Mouse (Mus musculus) forebrain, postnatal 0 days (tissue): ENCODE data around the gene Fignl1. TPM values are rescaled to one million over a fixed set of nuclear protein-coding genes. Genes with fewer than 3 reads are reported as not detected.

Experiments used
- ATAC-seq: fragments of 200-750 bp; cut with Nextera tagmentation; 2 replicates; pipeline ENCODE4 v1.8.0; 2017; ENCODE audit warnings: mild to moderate bottlenecking, moderate library complexity
- DNase-seq: peaks from one replicate; pipeline ENCODE4 v3.0.0-alpha.2; 2015
- H3K27ac ChIP-seq: fragments of 300-500 bp; sonication (generic); 2 replicates; pipeline ENCODE4 v1.5.1; 2014; ENCODE audit warnings: low read depth, mild to moderate bottlenecking, antibody characterized with exemption, low read length, moderate library complexity, mixed read lengths
- H3K27me3 ChIP-seq: fragments of 300-500 bp; sonication (generic); 2 replicates; pipeline ENCODE4 v1.6.1; 2014; ENCODE audit warnings: mild to moderate bottlenecking, low read length, mixed read lengths; ENCODE audit not compliant: insufficient read depth
- H3K36me3 ChIP-seq: fragments of 300-500 bp; sonication (generic); 2 replicates; pipeline ENCODE4 v1.6.1; 2014; ENCODE audit warnings: mild to moderate bottlenecking, moderate library complexity; ENCODE audit not compliant: insufficient read depth
- H3K4me1 ChIP-seq: fragments of 300-500 bp; sonication (generic); 2 replicates; pipeline ENCODE4 v1.6.1; 2014; ENCODE audit warnings: antibody characterized with exemption; ENCODE audit not compliant: insufficient read depth
- H3K4me2 ChIP-seq: fragments of 300-500 bp; sonication (generic); 2 replicates; pipeline ENCODE4 v1.6.1; 2014; ENCODE audit warnings: low read depth, mild to moderate bottlenecking, moderate library complexity
- H3K4me3 ChIP-seq: fragments of 300-500 bp; sonication (generic); 2 replicates; pipeline ENCODE4 v1.5.1; 2014; ENCODE audit warnings: low read depth, low read length, mixed read lengths
- H3K9ac ChIP-seq: fragments of 300-500 bp; sonication (generic); 2 replicates; pipeline ENCODE4 v1.6.1; 2014; ENCODE audit warnings: mild to moderate bottlenecking
- H3K9me3 ChIP-seq: fragments of 300-500 bp; sonication (generic); 2 replicates; pipeline ENCODE4 v1.6.1; 2016; ENCODE audit warnings: low read length
- CTCF ChIP-seq: sonication (generic); IDR thresholded peaks from 2 replicates; pipeline ENCODE4 v1.5.1; 2016; ENCODE audit warnings: antibody characterized with exemption, control low read depth, low read depth
- WGBS: fragments of 180-500 bp; shearing (Covaris S2); extraction: QIAGEN DNeasy Blood & Tissue Kit; methylation state at CpG from one replicate; pipeline ENCODE4 v1.1.7; 2014; 5-methylcytosine and 5-hydroxymethylcytosine counted together
- polyA plus RNA-seq: library from polyadenylated mRNA; unstranded; fragments of >200 nt; fragmentation: Nextera tagmentation; extraction: Ambion mirVana; gene quantifications from 2 replicates; pipeline ENCODE4 v1.2.1, GENCODE M21; 2015
- total RNA-seq: library from RNA; depleted of rRNA; stranded (reverse); fragments of >200 nt; gene quantifications from 2 replicates; pipeline ENCODE4 v1.2.3, GENCODE M21; 2014

Gene Fignl1
- total and polyA plus RNA-seq, 2 experiments from 2014 or later: 4.9 to 7.8 TPM

- no peak overlapping the region for H3K4me3 ChIP-seq
- ATAC-seq (no peak), DNase-seq (no peak)
- no peaks in the 10 kb centered on the region for H3K36me3 ChIP-seq
- H3K4me2 ChIP-seq: no peak overlapping the region
- H3K9me3 ChIP-seq: no peaks in the 10 kb centered on the region
- H3K27ac ChIP-seq: no peak overlapping the region
- H3K9ac ChIP-seq: no peak overlapping the region
- H3K27me3 ChIP-seq: no peaks in the 10 kb centered on the region
- H3K4me1 ChIP-seq: no peaks in the 10 kb centered on the region
- no peak for TF ChIP-seq CTCF
These were observed 42.0 kb downstream of the Fignl1 start for GRCm38 (mm10) chr11:11766736-11767135.

DNA sequence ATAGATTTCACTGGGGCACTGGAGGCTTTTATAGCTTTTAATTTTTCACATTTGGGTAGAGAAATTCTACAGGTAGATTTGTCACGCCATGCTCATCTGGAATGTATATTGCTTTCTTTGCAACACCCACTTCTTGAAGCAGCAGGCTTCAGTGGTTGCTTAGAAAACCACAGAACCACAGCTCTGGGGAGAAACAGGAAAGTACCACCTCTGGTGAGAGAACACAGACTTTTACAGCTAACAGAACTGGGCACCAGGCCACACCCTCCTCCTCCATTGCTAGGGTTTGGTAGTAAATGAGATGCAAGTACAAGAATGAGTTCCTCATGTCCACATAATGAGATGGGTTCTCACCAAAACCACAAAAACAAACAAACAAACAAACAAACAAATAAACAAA, 42.7 kb downstream of the Fignl1 start:
- H3K36me3 ChIP-seq: no peaks in the 10 kb centered on the region
- H3K9ac ChIP-seq: no peak overlapping the region
- no peak for ATAC-seq
- H3K4me1 ChIP-seq: no peaks in the 10 kb centered on the region
- H3K9me3 ChIP-seq: no peaks in the 10 kb centered on the region
- H3K27ac ChIP-seq: no peak overlapping the region
- TF ChIP-seq CTCF: no peak
- no peak overlapping the region for H3K4me3 ChIP-seq
- WGBS: 89% methylated on average over 1 of the region's 1 CpGs
- H3K4me2 ChIP-seq: no peak overlapping the region
- no peak for DNase-seq
- H3K27me3 ChIP-seq: no peaks in the 10 kb centered on the region

DNA sequence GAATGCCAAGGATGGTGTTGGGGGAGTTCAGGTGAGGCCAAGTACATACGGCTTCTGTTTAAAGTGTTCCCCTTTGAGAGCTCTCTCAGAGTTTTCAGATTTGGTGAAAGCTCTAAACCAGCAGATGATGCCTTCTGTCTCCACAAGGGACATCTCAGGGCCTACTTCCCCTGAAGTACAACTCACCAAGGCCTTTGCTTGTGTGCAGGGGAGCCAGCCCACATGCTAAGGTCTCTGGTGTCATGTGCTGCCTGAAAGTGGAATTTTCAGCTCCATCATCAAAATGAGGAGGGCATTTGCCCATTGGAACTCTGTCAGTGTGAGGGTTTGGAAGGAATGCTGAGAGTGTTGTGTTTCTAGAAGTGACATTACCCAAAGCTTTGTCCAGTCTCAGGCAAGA, 43.3 kb downstream of the Fignl1 start:
- whole genome bisulfite sequencing: 73% methylated on average over 1 of the region's 1 CpGs
- no peaks in the 10 kb centered on the region for H3K36me3 ChIP-seq

GRCm38 (mm10) chr11:11763211-11763666, 45.5 kb downstream of the Fignl1 start:
- Histone ChIP-seq H3K36me3 (no peaks in the 10 kb centered on the region), H3K4me3 (no peak overlapping the region), H3K4me1 (no peaks in the 10 kb centered on the region), H3K9me3 (no peaks in the 10 kb centered on the region), H3K27ac (no peak overlapping the region), H3K27me3 (no peaks in the 10 kb centered on the region), H3K9ac (no peak overlapping the region), H3K4me2 (no peak overlapping the region)
- 73% methylated on average over 4 of the region's 4 CpGs for WGBS
- no peak for TF ChIP-seq CTCF
- ATAC-seq: no peak
- DNase-seq: no peak

More for the DNA sequence above, 43.3 kb downstream of the Fignl1 start:
- Histone ChIP-seq H3K9me3 (no peaks in the 10 kb centered on the region), H3K4me2 (no peak overlapping the region), H3K9ac (no peak overlapping the region), H3K4me3 (no peak overlapping the region), H3K27ac (no peak overlapping the region), H3K27me3 (no peaks in the 10 kb centered on the region), H3K4me1 (no peaks in the 10 kb centered on the region)
- ATAC-seq: no peak
- no peak for DNase-seq
- no peak for TF ChIP-seq CTCF

DNA sequence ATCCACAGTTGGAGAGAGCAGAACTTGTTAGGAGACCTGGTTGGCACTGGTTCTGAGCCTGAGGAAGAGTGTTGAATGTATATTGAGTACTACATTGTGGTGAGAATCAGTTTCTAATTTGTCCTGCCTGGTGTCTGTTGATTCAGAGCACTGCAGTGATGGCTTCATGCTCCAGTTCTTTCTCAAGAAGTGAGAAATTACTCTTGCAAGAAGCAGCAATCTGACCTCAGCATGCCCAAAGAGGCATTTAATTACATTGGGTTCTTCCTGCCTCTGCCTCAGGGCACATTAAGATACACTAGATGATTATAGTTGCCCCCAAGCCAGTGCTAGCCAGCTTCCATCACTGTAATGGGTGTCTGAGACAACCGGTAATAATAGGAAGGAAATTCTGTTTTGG, 49.9 kb downstream of the Fignl1 start:
- ATAC-seq: no peak
- no peaks in the 10 kb centered on the region for H3K9me3 ChIP-seq
- no peaks in the 10 kb centered on the region for H3K27me3 ChIP-seq
- H3K4me2 ChIP-seq: no peak overlapping the region
- no peak overlapping the region for H3K9ac ChIP-seq
- no peak overlapping the region for H3K27ac ChIP-seq
- no peak overlapping the region for H3K4me3 ChIP-seq
- H3K36me3 ChIP-seq: no peaks in the 10 kb centered on the region
- no peak for DNase-seq
- TF ChIP-seq CTCF: no peak
- no peaks in the 10 kb centered on the region for H3K4me1 ChIP-seq
- WGBS: 85% methylated on average over 1 of the region's 1 CpGs

GRCm38 (mm10) chr11:11758121-11758520, 50.6 kb downstream of the Fignl1 start:
- Histone ChIP-seq H3K36me3 (no peaks in the 10 kb centered on the region), H3K9ac (no peak overlapping the region), H3K4me3 (no peak overlapping the region), H3K27ac (no peak overlapping the region), H3K9me3 (no peaks in the 10 kb centered on the region), H3K4me2 (no peak overlapping the region), H3K27me3 (no peaks in the 10 kb centered on the region), H3K4me1 (no peaks in the 10 kb centered on the region)
- ATAC-seq (no peak), DNase-seq (no peak)
- no peak for TF ChIP-seq CTCF
- 78% methylated on average over 6 of the region's 6 CpGs for WGBS

- WGBS: 76% methylated on average over 5 of the region's 5 CpGs
- Histone ChIP-seq H3K27me3 (no peaks in the 10 kb centered on the region), H3K9me3 (no peaks in the 10 kb centered on the region), H3K9ac (no peak overlapping the region), H3K4me3 (no peak overlapping the region), H3K4me2 (no peak overlapping the region), H3K4me1 (no peaks in the 10 kb centered on the region), H3K36me3 (no peaks in the 10 kb centered on the region), H3K27ac (no peak overlapping the region)
- no peak for DNase-seq
- ATAC-seq: no peak
- no peak for TF ChIP-seq CTCF
These were observed 55.9 kb downstream of the Fignl1 start for GRCm38 (mm10) chr11:11752859-11753258.

GRCm38 (mm10) chr11:11751091-11751490, 57.7 kb downstream of the Fignl1 start:
- Histone ChIP-seq H3K4me1 (no peaks in the 10 kb centered on the region), H3K27ac (no peak overlapping the region), H3K4me2 (no peak overlapping the region), H3K36me3 (no peaks in the 10 kb centered on the region), H3K9me3 (no peaks in the 10 kb centered on the region), H3K4me3 (no peak overlapping the region), H3K9ac (no peak overlapping the region), H3K27me3 (no peaks in the 10 kb centered on the region)
- no peak for ATAC-seq
- no peak for TF ChIP-seq CTCF
- no peak for DNase-seq
- WGBS: 87% methylated on average over 5 of the region's 5 CpGs
